Mouse (Mus musculus) activated CD4-positive, CD25-positive, alpha-beta regulatory T cell, adult 4 months (primary cell): ENCODE results near the gene Zfp983. TPM values are rescaled to one million over a fixed set of nuclear protein-coding genes. Genes with fewer than 3 reads are reported as not detected.
A peak's percentile ranks its signal among the peaks of the same experiment; 100 is the strongest.
"Not testable (repeated sequence)": the region's sequence is repeated elsewhere in the genome, so short reads cannot be mapped to it uniquely, and the experiment has no call there.

Experiments used
- ATAC-seq: one replicate; pipeline ENCODE4 v1.8.0; 2017
- polyA plus RNA-seq, 2 experiments: library from polyadenylated mRNA; unstranded; fragments of 100-300 nt; shearing (Covaris generic); gene quantifications; one replicate each; pipeline ENCODE4 v1.2.1; 2017

The Zfp983 gene
- polyA plus RNA-seq = 10 to 100 TPM in 1 of 2 experiments, 1 to 10 TPM in 1; 9.9 to 15.3 TPM

GRCm38 (mm10) chr17:21650364-21650907 lies at the start of gene Zfp983:
Gene Zfp983, plus strand, starts transcription at chr17:21650624.
- peak; percentile 99 for ATAC-seq

DNA sequence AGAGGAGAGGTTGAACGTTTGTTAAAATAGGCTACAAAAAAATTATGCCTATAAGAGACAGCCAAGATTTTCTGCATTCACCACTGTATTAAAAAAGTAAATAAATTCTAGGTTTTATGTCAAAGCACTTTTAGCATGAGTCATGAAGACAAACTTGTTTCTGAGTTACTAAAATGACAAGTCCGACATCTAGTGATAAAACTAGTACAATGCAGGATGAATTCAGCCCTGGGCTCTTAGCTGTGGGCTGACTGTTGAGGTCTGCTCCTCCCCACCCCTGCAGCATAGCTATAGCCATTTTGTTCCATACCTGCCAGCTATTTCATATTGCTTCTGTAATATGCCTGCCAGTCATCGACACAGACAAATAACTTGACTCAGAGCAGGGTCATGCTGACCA lies 34.1 kb upstream of the Zfp983 start:
- ATAC-seq = no peak

DNA sequence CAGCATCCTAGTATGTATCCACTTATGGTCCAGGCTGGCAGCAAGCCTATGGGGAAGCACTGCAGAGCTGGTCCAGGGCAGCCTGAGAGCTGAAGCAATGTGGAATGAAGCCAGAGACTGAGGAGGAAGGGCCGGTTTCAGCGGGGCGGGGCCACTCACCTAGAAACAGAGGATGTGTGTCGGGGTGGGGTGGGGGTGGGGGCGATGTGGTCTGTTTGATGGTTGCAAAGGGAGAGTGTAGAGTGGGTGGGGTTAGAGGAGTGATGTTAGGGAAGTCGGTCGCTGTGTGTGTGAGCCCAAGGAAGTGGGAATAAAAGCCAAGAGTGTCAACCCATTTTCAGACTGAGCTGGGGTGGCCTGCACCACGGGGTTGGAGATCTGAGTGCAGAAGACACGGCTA lies 33.1 kb upstream of the Zfp983 start:
- ATAC-seq = no peak

- ATAC-seq = no peak
Observed at GRCm38 (mm10) chr17:21623647-21624046, 26.8 kb upstream of the Zfp983 start.

DNA sequence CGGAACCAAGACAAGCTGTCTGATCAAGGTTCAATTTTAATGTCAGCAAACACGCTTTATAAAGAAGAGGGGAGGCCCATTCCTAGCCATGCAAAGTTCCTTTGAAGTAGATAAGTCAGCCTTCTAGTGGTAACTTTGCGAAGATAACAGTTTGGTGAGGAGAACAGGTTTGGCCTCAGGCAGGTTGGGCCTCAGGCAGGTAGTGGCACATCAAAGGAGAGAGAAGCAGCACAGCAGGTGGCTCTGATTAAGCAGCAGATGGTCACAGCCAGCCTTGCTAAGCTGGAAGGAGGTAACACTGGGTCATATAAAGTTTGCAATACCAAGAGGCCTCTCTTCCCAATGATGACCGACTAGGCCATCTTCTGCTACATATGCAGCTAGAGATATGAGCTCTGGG lies 14.7 kb upstream of the Zfp983 start:
- not testable (repeated sequence) for ATAC-seq

DNA sequence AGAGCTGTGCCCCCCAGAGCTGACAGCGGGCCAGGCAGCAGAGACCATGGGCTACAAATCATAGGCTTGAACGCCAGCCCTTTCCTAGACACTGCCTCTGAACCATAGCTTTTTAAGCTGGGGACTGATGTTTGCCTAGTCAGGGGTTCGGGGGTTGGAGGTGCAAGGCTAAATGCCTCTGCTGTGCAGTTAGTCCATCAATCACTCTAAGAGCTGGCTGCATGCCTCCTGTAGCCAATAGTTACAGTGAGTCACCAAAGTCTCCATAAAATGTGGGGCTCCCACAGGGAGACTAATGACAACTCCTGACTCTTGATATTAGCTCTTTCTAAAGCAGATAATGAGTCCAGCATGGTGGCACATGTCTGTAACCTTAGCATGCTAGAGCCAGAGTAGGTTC lies 1.6 kb upstream of the Zfp983 start:
- ATAC-seq = no peak

DNA sequence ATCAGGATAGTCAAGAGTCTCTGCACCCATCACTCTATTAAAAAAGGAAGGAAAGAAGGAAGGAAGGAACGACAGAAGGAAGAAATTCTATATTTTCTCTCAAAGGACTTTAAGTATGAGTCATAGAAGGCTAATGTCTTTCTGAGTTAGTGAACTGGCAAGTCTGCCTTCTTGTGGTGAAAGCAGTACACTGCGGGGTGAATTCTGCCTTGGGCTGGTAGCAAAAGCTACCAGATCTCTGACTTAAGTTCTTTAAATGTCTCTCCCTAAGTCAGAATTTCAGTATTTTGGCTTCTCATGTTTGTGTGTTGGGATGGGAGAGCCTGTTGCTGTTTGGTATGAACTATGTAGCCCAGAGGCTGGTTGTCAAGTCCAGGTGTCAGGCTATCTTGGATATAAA lies 488 bp upstream of the Zfp983 start:
- ATAC-seq = peak; percentile 60

DNA sequence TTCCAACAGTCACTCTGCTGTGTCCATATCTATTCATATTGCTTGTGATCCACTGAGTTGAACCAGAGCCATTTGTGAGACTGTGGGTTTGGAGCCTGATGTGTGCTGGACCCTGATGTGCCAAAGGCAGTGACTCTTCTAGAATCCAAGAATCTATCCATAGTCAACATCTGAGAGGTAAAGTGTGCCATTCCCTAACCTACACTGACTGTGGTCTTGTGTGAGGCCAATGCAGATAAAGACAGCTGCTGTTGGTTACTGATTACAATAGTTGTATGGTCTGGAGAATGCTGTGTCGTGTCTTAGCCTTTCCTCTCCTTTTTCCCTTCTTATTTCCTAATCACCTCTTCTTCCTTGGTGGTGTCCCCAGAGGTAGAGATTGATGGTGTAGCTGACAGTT lies 28.4 kb downstream of the Zfp983 start:
- ATAC-seq = not testable (repeated sequence)

GRCm38 (mm10) chr17:21679273-21680018 lies 29.0 kb downstream of the Zfp983 start:
- ATAC-seq = peak; percentile 98

DNA sequence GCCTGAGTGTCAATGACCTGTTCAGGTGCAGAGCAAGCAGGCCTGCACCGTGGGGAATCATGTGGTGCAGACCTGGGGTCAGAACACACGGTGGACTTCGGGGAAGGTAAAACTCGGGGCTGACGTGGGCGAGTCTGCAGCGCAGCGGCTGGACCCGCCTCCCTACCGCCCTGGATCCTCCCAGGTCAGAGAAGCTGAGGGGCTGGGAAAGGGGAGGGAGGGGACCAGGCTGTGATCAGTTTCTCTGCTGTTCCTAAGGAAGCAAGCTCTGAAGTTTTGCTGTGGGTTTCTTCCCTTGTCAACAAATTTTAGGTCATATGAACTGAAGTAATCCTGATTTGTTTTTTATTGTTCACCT lies 29.6 kb downstream of the Zfp983 start:
- not testable (repeated sequence) for ATAC-seq

- no peak for ATAC-seq
Observed at GRCm38 (mm10) chr17:21691560-21691959, 41.1 kb downstream of the Zfp983 start, which contains the start of gene Gm10226. Gene Gm10226, plus strand, starts transcription at chr17:21691860.

DNA sequence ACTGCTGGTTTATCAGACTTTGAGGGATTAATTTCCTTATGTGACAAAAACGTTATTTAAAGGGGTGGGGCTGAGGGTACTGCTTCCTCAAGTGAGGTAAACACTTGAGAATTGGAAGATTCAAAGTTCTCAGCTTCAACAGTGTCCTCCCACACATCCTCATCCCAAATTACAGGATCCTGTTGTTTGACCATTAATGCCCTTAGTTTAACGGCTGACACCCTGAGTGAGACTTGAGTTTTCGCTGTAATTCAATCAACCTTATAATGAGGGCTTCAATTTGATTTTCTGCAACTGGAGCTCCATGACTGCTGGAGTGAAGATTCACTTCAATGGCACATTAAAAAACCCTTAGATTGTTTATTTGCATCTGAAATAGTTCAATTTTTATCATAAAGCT lies 42.9 kb downstream of the Zfp983 start:
- ATAC-seq = no peak

DNA sequence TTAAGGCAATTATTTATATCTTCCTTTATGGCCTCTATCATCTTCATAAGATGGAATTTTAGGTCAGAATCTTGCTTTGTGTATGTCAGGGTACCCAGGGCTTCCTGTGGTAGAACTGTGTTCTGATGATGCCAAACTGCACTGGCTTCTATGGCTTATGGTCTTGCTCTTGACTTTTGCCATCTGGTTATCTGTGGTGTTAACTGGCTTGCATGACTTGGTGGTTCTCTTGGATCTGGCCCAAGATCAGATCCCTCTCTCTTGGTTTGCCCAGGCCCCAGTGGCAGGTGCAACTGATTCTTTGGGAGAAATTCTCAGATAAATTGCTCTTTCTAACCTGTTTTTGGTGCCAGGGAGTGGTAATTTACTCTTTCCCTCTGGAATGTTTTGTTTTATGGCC lies 45.6 kb downstream of the Zfp983 start:
- ATAC-seq = no peak

GRCm38 (mm10) chr17:21702281-21703240 lies 52.1 kb downstream of the Zfp983 start:
- no peak for ATAC-seq

DNA sequence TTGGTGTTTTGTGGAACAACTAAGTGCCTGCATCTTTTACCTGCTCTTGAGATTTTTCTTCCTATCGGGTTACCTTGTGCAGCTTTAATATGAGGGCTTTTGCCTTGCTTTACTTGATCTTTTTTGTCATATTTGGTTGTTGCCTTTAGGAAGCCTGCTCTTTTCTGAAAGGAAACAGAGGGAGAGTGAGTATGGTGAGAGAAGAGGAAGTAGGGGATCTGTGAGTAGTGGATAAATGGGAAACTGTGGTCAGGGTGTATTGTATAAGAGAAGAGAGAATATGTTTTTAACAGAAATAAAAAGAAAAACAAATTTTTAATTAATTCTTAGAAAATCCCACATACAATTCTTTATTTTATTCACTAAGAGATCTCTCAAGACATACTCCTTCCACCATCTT lies 53.0 kb downstream of the Zfp983 start:
- no peak for ATAC-seq

GRCm38 (mm10) chr17:21707343-21707996 lies 57.0 kb downstream of the Zfp983 start, which contains the start of gene Zfp760:
Gene Zfp760, plus strand, starts transcription at chr17:21707741.
- peak; percentile 90 for ATAC-seq

- ATAC-seq = no peak
Observed at GRCm38 (mm10) chr17:21708401-21708800, 58.0 kb downstream of the Zfp983 start.

Other genes starting within 250 kb of the Zfp983 start
- 10 to 100 TPM; 10.5 to 11.8 TPM for gene Zfp54, start 227.4 kb upstream of the Zfp983 start, polyA plus RNA-seq
- 10 to 100 TPM; 36.2 to 41.1 TPM for gene Zfp51, start 200.2 kb upstream of the Zfp983 start, polyA plus RNA-seq
- gene Zfp53, start 161.6 kb upstream of the Zfp983 start, polyA plus RNA-seq = 10 to 100 TPM; 31.8 to 32.9 TPM
- 10 to 100 TPM; 16.5 to 20.0 TPM for gene Zfp52, start 115.1 kb upstream of the Zfp983 start, polyA plus RNA-seq
- gene Zfp948, start 83.6 kb upstream of the Zfp983 start, polyA plus RNA-seq = 1 to 10 TPM; 2.6 to 7.1 TPM
- 10 to 100 TPM; 16.1 to 17.7 TPM for gene Gm10226, start 41.2 kb downstream of the Zfp983 start, polyA plus RNA-seq
- 1 to 10 TPM; 7.0 to 8.3 TPM for gene Zfp760, start 57.1 kb downstream of the Zfp983 start, polyA plus RNA-seq
- under 1 TPM; 0.34 to 0.50 TPM for gene Zfp229, start 80.2 kb downstream of the Zfp983 start, polyA plus RNA-seq
- under 1 TPM; 0.33 to 0.56 TPM for gene Zfp820, start 195.1 kb downstream of the Zfp983 start, polyA plus RNA-seq